12 mouse cellular contexts compared by ENCODE assay signal in genomic region chr1:80036436-80036835, GRCm38 (mm10).
DNase-seq lines count a peak whose midpoint lies in the region.
"Had no signal": no experiment of that assay in that cellular context is flagged by ENCODE, and none has a peak within 500 bp of the region (broad histone marks: within the 10 kb centered on the region; RNA-seq: fewer than 3 reads in every experiment).

No protein-coding gene starts in this region.

- peak; percentile 59 to 70 for DNase-seq in cerebellum, postnatal 10 days
- no peak for DNase-seq in cerebellum, postnatal 4 days (ENCODE audit: low spot score in 2 of 2)
- DNase-seq in ovary, adult 18-20 months (ENCODE audit: low spot score), result peak; percentile 23
- no peak for DNase-seq in ovary, postnatal 10 days (ENCODE audit: low spot score)
- DNase-seq in adrenal gland, postnatal 14 days, result peak; percentile 50
- DNase-seq in right cerebral cortex, adult 2 months (ENCODE audit: low spot score in 2 of 2), result no peak
- DNase-seq in lung, postnatal 14 days, result no peak
- DNase-seq: B cell, adult 2 months; cerebellum, adult 18-20 months; gastrocnemius, postnatal 14 days; heart, postnatal 4 days; kidney, adult 11 months had no signal

Comparison
In these comparisons a context has a peak if more than half of its experiments do, and no peak if none do; other contexts are left out.
1. DNase-seq: peak in cerebellum, postnatal 10 days (2 of 2), ovary, adult 18-20 months (single experiment) and adrenal gland, postnatal 14 days (single experiment); none in cerebellum, postnatal 4 days (0 of 2), ovary, postnatal 10 days (single experiment), right cerebral cortex, adult 2 months (0 of 2) and lung, postnatal 14 days (single experiment).